Mouse (Mus musculus) heart, postnatal 0 days (tissue): ENCODE measurements around the gene Sltm. TPM values are rescaled to one million over a fixed set of nuclear protein-coding genes. Genes with fewer than 3 reads are reported as not detected.
"Not testable (repeated sequence)": the region's sequence is repeated elsewhere in the genome, so short reads cannot be mapped to it uniquely, and the experiment has no call there.

Experiments used
- ATAC-seq: fragments of 200-750 bp; cut with Nextera tagmentation; 2 replicates; pipeline ENCODE4 v1.8.0; 2017; ENCODE audit warnings: low read depth, moderate number of reproducible peaks, moderate library complexity; ENCODE audit not compliant: insufficient read depth
- DNase-seq: peaks from one replicate; pipeline ENCODE4 v3.0.0-alpha.2; 2016; ENCODE audit warnings: low spot score
- H3K27ac ChIP-seq: fragments of 300-500 bp; sonication (generic); 2 replicates; pipeline ENCODE4 v1.5.1; 2014; ENCODE audit warnings: low read depth, mild to moderate bottlenecking
- H3K27me3 ChIP-seq: fragments of 300-500 bp; sonication (generic); 2 replicates; pipeline ENCODE4 v1.6.1; 2014; ENCODE audit warnings: low read length, mixed read lengths; ENCODE audit not compliant: control insufficient read depth, insufficient read depth
- H3K36me3 ChIP-seq: fragments of 300-500 bp; sonication (generic); replicated peaks from 2 replicates; pipeline ENCODE4 v1.6.1; 2014; ENCODE audit warnings: low read length, mixed read lengths; ENCODE audit not compliant: control insufficient read depth, insufficient read depth
- H3K4me1 ChIP-seq: fragments of 300-500 bp; sonication (generic); 2 replicates; pipeline ENCODE4 v1.6.1; 2014; ENCODE audit warnings: antibody characterized with exemption; ENCODE audit not compliant: control insufficient read depth, insufficient read depth
- H3K4me2 ChIP-seq: fragments of 300-500 bp; sonication (generic); 2 replicates; pipeline ENCODE4 v1.6.1; 2014; ENCODE audit warnings: low read depth, mild to moderate bottlenecking, low read length, moderate library complexity
- H3K4me3 ChIP-seq: fragments of 300-500 bp; sonication (generic); 2 replicates; pipeline ENCODE4 v1.5.1; 2014; ENCODE audit warnings: low read depth, low read length
- H3K9ac ChIP-seq: fragments of 300-500 bp; sonication (generic); replicated peaks from 2 replicates; pipeline ENCODE4 v1.6.1; 2014; ENCODE audit warnings: low read depth, low read length, mixed read lengths
- H3K9me3 ChIP-seq: fragments of 300-500 bp; sonication (generic); replicated peaks from 2 replicates; pipeline ENCODE4 v1.6.1; 2016; ENCODE audit warnings: low read length; ENCODE audit not compliant: control insufficient read depth
- CTCF ChIP-seq: IDR thresholded peaks from 2 replicates; pipeline ENCODE4 v1.5.1; 2016; ENCODE audit warnings: antibody characterized with exemption, control low read depth, low read depth
- EP300 ChIP-seq: IDR thresholded peaks from 2 replicates; pipeline ENCODE4 v1.6.1; 2016; ENCODE audit warnings: antibody characterized with exemption, low read depth
- WGBS: fragments of 180-500 bp; shearing (Covaris S2); extraction: QIAGEN DNeasy Blood & Tissue Kit; methylation state at CpG from one replicate; pipeline ENCODE4 v1.1.7; 2014; 5-methylcytosine and 5-hydroxymethylcytosine counted together
- polyA plus RNA-seq: library from polyadenylated mRNA; unstranded; fragments of >200 nt; fragmentation: Nextera tagmentation; extraction: Ambion mirVana; gene quantifications from 2 replicates; pipeline ENCODE4 v1.2.1, GENCODE M21; 2015
- total RNA-seq: library from RNA; depleted of rRNA; stranded (reverse); fragments of >200 nt; gene quantifications from 2 replicates; pipeline ENCODE4 v1.2.3, GENCODE M21; 2014; ENCODE audit warnings: low replicate concordance

Sltm gene
- total and polyA plus RNA-seq, 2 experiments from 2014 or later, result 19.0 to 23.9 TPM

DNA sequence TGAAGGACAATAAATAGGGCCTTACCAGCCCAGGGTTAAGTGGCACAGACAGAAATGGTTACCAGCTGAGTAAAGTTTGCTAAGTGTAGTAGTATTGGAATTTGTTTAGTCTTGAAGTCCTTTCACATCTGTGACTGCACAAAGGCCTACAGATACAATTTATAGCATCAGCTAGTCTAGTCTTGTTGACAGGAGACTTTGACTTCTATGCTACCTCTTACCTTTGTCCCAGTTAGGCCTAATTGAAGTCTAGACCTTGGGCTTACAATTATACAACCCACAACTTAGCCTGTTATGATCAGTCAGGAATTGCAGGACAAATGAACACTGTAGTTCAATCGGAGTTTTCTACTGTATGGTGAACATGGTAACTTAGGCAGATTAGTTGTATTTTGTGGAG, 9.0 kb downstream of the Sltm start:
- Histone ChIP-seq H3K36me3 (peaks cover 19% of the 10 kb centered on the region), H3K4me1 (peaks cover 4% of the 10 kb centered on the region; the same call in 1 of the 2 replicates), H3K4me3 (no peak overlapping the region), H3K4me2 (no peak overlapping the region), H3K9ac (no peak overlapping the region), H3K9me3 (0 out of 2 replicates have a peak, but pooled peaks cover 3% of the 10 kb centered on the region), H3K27ac (no peak overlapping the region), H3K27me3 (no peaks in the 10 kb centered on the region)
- no peak for TF ChIP-seq CTCF
- DNase-seq (no peak), ATAC-seq (no peak)
- WGBS, result 98% methylated on average over 1 of the region's 1 CpGs

DNA sequence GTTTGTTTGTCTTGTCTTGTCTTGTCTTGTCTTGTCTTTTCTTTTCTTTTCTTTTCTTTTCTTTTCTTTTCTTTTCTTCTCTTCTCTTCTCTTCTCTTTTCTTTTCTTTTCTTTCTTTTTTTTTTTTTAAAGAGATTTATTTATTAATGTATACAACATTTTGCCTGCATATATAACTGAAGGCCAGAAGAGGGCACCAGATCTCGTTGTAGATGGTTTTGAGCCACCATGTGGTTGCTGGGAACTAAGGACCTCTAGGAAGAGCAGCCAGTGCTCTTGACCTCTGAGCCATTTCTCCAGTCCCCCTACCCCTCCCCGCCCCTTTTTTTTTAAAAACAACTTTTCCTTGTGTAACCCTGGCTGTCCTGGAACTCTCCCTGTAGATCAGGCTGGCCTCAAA, 9.7 kb downstream of the Sltm start:
- not testable (repeated sequence) for H3K4me2 ChIP-seq, H3K27me3 ChIP-seq, H3K9ac ChIP-seq, H3K27ac ChIP-seq, ATAC-seq, DNase-seq, H3K4me3 ChIP-seq, H3K9me3 ChIP-seq, H3K4me1 ChIP-seq
- WGBS, result 94% methylated on average over 2 of the region's 2 CpGs
- peaks cover 19% of the 10 kb centered on the region for H3K36me3 ChIP-seq

DNA sequence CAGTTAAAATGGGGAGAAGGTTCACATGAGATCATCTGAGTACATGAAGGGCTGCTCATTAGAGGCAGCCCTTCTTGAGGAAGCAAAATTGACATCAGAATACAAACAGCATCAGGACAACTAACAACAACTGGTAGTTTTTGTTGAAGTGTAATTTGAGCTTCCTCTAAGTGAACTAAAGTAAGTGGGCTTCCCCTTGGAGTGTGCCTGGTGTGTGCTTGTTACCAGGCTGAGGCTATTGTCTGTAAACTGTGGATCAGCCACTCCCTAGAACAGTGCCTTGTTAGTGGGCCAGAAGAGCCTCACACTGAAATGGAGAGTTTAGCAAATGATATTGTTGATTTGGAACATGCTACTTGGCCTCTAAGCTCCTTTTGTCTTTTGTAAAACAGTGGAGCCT, 12.9 kb downstream of the Sltm start:
- Histone ChIP-seq H3K36me3 (peaks cover 10% of the 10 kb centered on the region), H3K27me3 (no peaks in the 10 kb centered on the region), H3K4me3 (no peak overlapping the region), H3K9me3 (0 out of 2 replicates have a peak, but pooled peaks cover 3% of the 10 kb centered on the region), H3K4me2 (no peak overlapping the region), H3K9ac (no peak overlapping the region), H3K27ac (no peak overlapping the region), H3K4me1 (no peaks in the 10 kb centered on the region)
- TF ChIP-seq EP300, result no peak
- TF ChIP-seq CTCF, result no peak
- no peak for DNase-seq
- no peak for ATAC-seq

DNA sequence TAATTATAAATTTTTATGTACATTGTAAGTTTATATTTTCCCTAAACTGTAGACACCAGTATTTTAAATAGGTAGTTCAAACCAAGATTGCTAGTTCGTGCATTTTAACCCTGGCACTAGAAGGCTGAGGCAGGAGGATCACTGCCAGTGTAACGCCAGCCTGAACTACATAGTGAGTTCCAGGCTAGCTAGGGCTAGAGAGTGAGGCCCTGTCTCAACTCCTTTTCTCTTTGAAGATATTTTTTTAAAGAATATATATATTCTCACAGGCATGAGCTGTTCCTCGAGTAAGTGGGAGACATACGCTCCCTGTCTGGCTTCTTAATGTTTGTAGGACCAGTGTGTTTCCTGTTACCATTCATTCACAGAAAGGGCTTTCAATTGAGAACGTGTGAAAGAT, 14.2 kb downstream of the Sltm start:
- Histone ChIP-seq H3K36me3 (peaks cover 10% of the 10 kb centered on the region), H3K4me3 (no peak overlapping the region), H3K9ac (no peak overlapping the region), H3K4me2 (no peak overlapping the region), H3K4me1 (no peaks in the 10 kb centered on the region), H3K9me3 (0 out of 2 replicates have a peak, but pooled peaks cover 3% of the 10 kb centered on the region), H3K27ac (no peak overlapping the region), H3K27me3 (no peaks in the 10 kb centered on the region)
- no peak for DNase-seq
- WGBS, result 86% methylated on average over 5 of the region's 5 CpGs
- no peak for ATAC-seq
- no peak for TF ChIP-seq CTCF
- TF ChIP-seq EP300, result no peak

DNA sequence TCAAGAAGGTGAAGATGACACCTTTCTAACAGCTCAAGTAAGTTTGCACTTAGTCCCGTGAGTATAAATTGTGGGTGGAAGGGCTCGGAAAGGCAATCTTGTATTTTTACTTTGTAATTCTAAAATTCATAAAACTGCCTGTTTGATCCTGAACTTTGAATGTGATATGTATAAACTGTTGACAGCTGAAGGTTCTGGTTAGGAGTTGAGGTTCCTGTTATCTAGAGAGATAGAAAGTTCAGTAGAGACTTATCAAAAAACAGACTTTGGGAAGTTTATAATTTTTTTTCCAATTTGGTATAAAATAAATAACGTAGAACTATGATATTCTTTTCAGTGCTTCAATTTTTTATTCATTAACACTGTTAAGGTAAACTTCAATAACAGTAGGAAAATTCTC, 20.3 kb downstream of the Sltm start:
- ATAC-seq (no peak), DNase-seq (no peak)
- no peaks in the 10 kb centered on the region for H3K27me3 ChIP-seq
- no peak overlapping the region for H3K9ac ChIP-seq
- no peak overlapping the region for H3K27ac ChIP-seq
- H3K4me3 ChIP-seq, result no peak overlapping the region
- no peak overlapping the region for H3K4me2 ChIP-seq
- no peak for TF ChIP-seq CTCF
- no peak for TF ChIP-seq EP300
- no peaks in the 10 kb centered on the region for H3K4me1 ChIP-seq
- 84% methylated on average over 3 of the region's 3 CpGs for WGBS
- H3K36me3 ChIP-seq, result peaks cover 9% of the 10 kb centered on the region; the same call in 1 of the 2 replicates
- no peaks in the 10 kb centered on the region for H3K9me3 ChIP-seq

DNA sequence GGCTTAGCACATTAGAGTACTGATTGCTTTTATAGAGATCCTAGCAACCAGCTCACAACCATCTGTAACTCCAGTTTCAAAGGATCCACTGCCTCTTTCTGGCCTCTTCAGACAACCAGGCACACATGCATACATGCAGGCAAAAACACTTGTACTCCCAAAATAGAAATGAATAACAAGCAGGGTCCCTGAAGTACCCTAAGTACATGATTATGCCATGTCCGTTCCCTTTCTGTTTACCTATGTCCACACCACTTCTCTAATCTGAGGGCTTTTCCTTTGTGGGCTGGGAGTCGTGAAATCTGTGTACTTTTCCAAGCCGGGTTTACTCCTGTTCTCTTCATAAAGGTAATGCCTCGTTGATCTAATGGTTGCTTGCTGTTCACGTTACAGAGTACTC, 25.1 kb downstream of the Sltm start:
- TF ChIP-seq EP300 (no peak; the same call in 1 of the 2 replicates), CTCF (no peak)
- no peaks in the 10 kb centered on the region for H3K27me3 ChIP-seq
- DNase-seq (peak; percentile 70), ATAC-seq (peak; percentile 85)
- WGBS, result 33% methylated on average over 5 of the region's 5 CpGs
- H3K27ac ChIP-seq, result peak overlapping the region; percentile 79
- no peaks in the 10 kb centered on the region for H3K9me3 ChIP-seq
- H3K36me3 ChIP-seq, result peaks cover 6% of the 10 kb centered on the region
- no peak overlapping the region for H3K9ac ChIP-seq
- H3K4me1 ChIP-seq, result no peaks in the 10 kb centered on the region
- no peak overlapping the region for H3K4me3 ChIP-seq
- peak overlapping the region; percentile 21; the same call in 1 of the 2 replicates for H3K4me2 ChIP-seq
